10 mouse cellular contexts compared by ENCODE assay signal in genomic region chr7:126795387-126796317, GRCm38 (mm10). TPM values are rescaled to one million over a fixed set of nuclear protein-coding genes. Genes with fewer than 3 reads are reported as not detected.
DNase-seq lines count a peak whose midpoint lies in the region; ATAC-seq and TF ChIP-seq lines count a peak whose summit lies in the region.
"Had no signal": no experiment of that assay in that cellular context is flagged by ENCODE, and none has a peak within 500 bp of the region (broad histone marks: within the 10 kb centered on the region; RNA-seq: fewer than 3 reads in every experiment).

No protein-coding gene starts in this region.

- H3K27ac ChIP-seq in kidney, embryonic 16.5 days (ENCODE audit: low read length): no peak overlapping the region
- no peak overlapping the region for H3K27ac ChIP-seq in limb, embryonic 13.5 days
- H3K27ac ChIP-seq: embryonic facial prominence, embryonic 12.5 days had no signal

- H3K4me2 ChIP-seq in kidney, embryonic 16.5 days (replicated peaks; ENCODE audit: low read depth, low read length): no peak overlapping the region
- H3K4me2 ChIP-seq in limb, embryonic 13.5 days (replicated peaks): 0 out of 2 replicates have a peak overlapping the region, but pooled peaks have one; percentile 91
- H3K4me2 ChIP-seq: embryonic facial prominence, embryonic 12.5 days had no signal

- 0 out of 2 replicates have a peak overlapping the region, but pooled peaks have one; percentile 8 for H3K9ac ChIP-seq in kidney, embryonic 16.5 days (replicated peaks; ENCODE audit: low read length)
- no peak overlapping the region for H3K9ac ChIP-seq in limb, embryonic 13.5 days
- H3K9ac ChIP-seq: embryonic facial prominence, embryonic 12.5 days had no signal

- DNase-seq in cerebellum, adult 9-10 months: peak; percentile 66
- DNase-seq in cerebellum, adult 18-20 months: no peak
- DNase-seq in kidney, postnatal 10 days: no peak
- DNase-seq in G1E (ENCODE audit: low spot score): no peak
- no peak for DNase-seq in ovary, postnatal 10 days (ENCODE audit: low spot score)
- no peak for DNase-seq in retina, embryonic 14.5 days (ENCODE audit: low spot score)
- DNase-seq: kidney, adult 11 months had no signal

- no peak overlapping the region for H3K4me3 ChIP-seq in kidney, embryonic 16.5 days (ENCODE audit: low read length)
- peak overlapping the region; percentile 99 for H3K4me3 ChIP-seq in G1E (ENCODE audit: low read depth, low read length)
- no peak overlapping the region for H3K4me3 ChIP-seq in limb, embryonic 13.5 days
- H3K4me3 ChIP-seq: embryonic facial prominence, embryonic 12.5 days had no signal

- WGBS in kidney, embryonic 16.5 days: 79% methylated on average over 16 of the region's 16 CpGs
- 85% methylated on average over 16 of the region's 16 CpGs for WGBS in limb, embryonic 13.5 days

- H3K9me3 ChIP-seq in kidney, embryonic 16.5 days (ENCODE audit: low read length): no peaks in the 10 kb centered on the region
- H3K9me3 ChIP-seq in G1E (replicated peaks): no peaks in the 10 kb centered on the region
- no peaks in the 10 kb centered on the region for H3K9me3 ChIP-seq in limb, embryonic 13.5 days
- H3K9me3 ChIP-seq: embryonic facial prominence, embryonic 12.5 days had no signal

- no peak; the same call in 1 of the 2 replicates for TF ChIP-seq CTCF in G1E (IDR thresholded peaks at IDR 0.05; ENCODE audit: low read depth, low read length)

- H3K36me3 ChIP-seq in kidney, embryonic 16.5 days (ENCODE audit: insufficient read depth, low read length): peaks cover 35% of the 10 kb centered on the region
- H3K36me3 ChIP-seq in G1E (replicated peaks): peaks cover 60% of the 10 kb centered on the region
- H3K36me3 ChIP-seq in limb, embryonic 13.5 days: peaks cover 38% of the 10 kb centered on the region

- peaks cover 49% of the 10 kb centered on the region for H3K4me1 ChIP-seq in kidney, embryonic 16.5 days (ENCODE audit: insufficient read depth, low read length)
- H3K4me1 ChIP-seq in G1E (ENCODE audit: insufficient read depth, low read depth, low read length): peaks cover 68% of the 10 kb centered on the region
- peaks cover 47% of the 10 kb centered on the region for H3K4me1 ChIP-seq in limb, embryonic 13.5 days

- no peak for ATAC-seq in kidney, embryonic 16.5 days (ENCODE audit: low FRiP score, low TSS enrichment)
- no peak for ATAC-seq in G1E (ENCODE audit: extremely low read depth, insufficient number of reproducible peaks, low FRiP score, poor library complexity, severe bottlenecking)
- ATAC-seq in limb, embryonic 13.5 days (ENCODE audit: low FRiP score, low read depth): no peak

- no peaks in the 10 kb centered on the region for H3K27me3 ChIP-seq in kidney, embryonic 16.5 days (ENCODE audit: insufficient read depth, low read length)
- H3K27me3 ChIP-seq in G1E (ENCODE audit: insufficient read depth, low read length): no peaks in the 10 kb centered on the region
- H3K27me3 ChIP-seq in limb, embryonic 13.5 days: no peaks in the 10 kb centered on the region
- H3K27me3 ChIP-seq: embryonic facial prominence, embryonic 12.5 days had no signal

RNA-seq across cellular contexts. Expression of gene Fam57b, which starts 1.8 kb away (rescaled TPM):
- 0.19 and 0.52 TPM in 2 replicates for polyA plus RNA-seq in kidney, embryonic 16.5 days (2015; fragmentation: Nextera tagmentation; extraction: Ambion mirVana)
- not detected in 2 replicates for total RNA-seq in G1E (2014; fragmentation: Nextera tagmentation)
- 0.05 TPM in 1 of 2 replicates, not detected in the other for total RNA-seq in G1E (2017)
- 0.02 and 0.06 TPM in 2 replicates for polyA plus RNA-seq in G1E (2012)
- polyA plus RNA-seq in limb, embryonic 13.5 days (2015; fragmentation: Nextera tagmentation; extraction: Ambion mirVana): 0.18 and 0.52 TPM in 2 replicates

RNA-seq across cellular contexts. Expression of gene Ppp4c, which starts 3.4 kb away (rescaled TPM):
- polyA plus RNA-seq in kidney, embryonic 16.5 days (2015; fragmentation: Nextera tagmentation; extraction: Ambion mirVana): 267 and 271 TPM in 2 replicates
- total RNA-seq in G1E (2014; fragmentation: Nextera tagmentation) (126 and 176 TPM in 2 replicates), G1E (2017) (186 and 199 TPM in 2 replicates)
- polyA plus RNA-seq in G1E (2012): 169 and 192 TPM in 2 replicates
- 287 and 322 TPM in 2 replicates for polyA plus RNA-seq in limb, embryonic 13.5 days (2015; fragmentation: Nextera tagmentation; extraction: Ambion mirVana)

RNA-seq across cellular contexts. Expression of gene Tbx6, which starts 14.4 kb away (rescaled TPM):
- 0.29 and 0.78 TPM in 2 replicates for polyA plus RNA-seq in kidney, embryonic 16.5 days (2015; fragmentation: Nextera tagmentation; extraction: Ambion mirVana)
- 2.5 and 8.4 TPM in 2 replicates for total RNA-seq in G1E (2014; fragmentation: Nextera tagmentation)
- 0.11 and 0.29 TPM in 2 replicates for total RNA-seq in G1E (2017)
- 0.85 and 1.1 TPM in 2 replicates for polyA plus RNA-seq in G1E (2012)
- 0.53 and 0.64 TPM in 2 replicates for polyA plus RNA-seq in limb, embryonic 13.5 days (2015; fragmentation: Nextera tagmentation; extraction: Ambion mirVana)

RNA-seq across cellular contexts. Expression of gene Ypel3, which starts 18.9 kb away (rescaled TPM):
- 95.8 and 101 TPM in 2 replicates for polyA plus RNA-seq in kidney, embryonic 16.5 days (2015; fragmentation: Nextera tagmentation; extraction: Ambion mirVana)
- total RNA-seq in G1E (2014; fragmentation: Nextera tagmentation) (41.6 and 86.7 TPM in 2 replicates), G1E (2017) (20.2 and 23.1 TPM in 2 replicates)
- polyA plus RNA-seq in G1E (2012): 78.1 and 78.3 TPM in 2 replicates
- polyA plus RNA-seq in limb, embryonic 13.5 days (2015; fragmentation: Nextera tagmentation; extraction: Ambion mirVana): 114 and 121 TPM in 2 replicates

RNA-seq across cellular contexts. Expression of gene Gdpd3, which starts 29.5 kb away (rescaled TPM):
- polyA plus RNA-seq in kidney, embryonic 16.5 days (2015; fragmentation: Nextera tagmentation; extraction: Ambion mirVana): 1.8 and 2.0 TPM in 2 replicates
- total RNA-seq in G1E (2014; fragmentation: Nextera tagmentation) (28.9 and 29.9 TPM in 2 replicates), G1E (2017) (15.4 and 17.9 TPM in 2 replicates)
- 4.9 and 6.1 TPM in 2 replicates for polyA plus RNA-seq in G1E (2012)
- 1.7 and 2.1 TPM in 2 replicates for polyA plus RNA-seq in limb, embryonic 13.5 days (2015; fragmentation: Nextera tagmentation; extraction: Ambion mirVana)
